Mouse (Mus musculus): ENCODE results near the gene Dio3.

DNA sequence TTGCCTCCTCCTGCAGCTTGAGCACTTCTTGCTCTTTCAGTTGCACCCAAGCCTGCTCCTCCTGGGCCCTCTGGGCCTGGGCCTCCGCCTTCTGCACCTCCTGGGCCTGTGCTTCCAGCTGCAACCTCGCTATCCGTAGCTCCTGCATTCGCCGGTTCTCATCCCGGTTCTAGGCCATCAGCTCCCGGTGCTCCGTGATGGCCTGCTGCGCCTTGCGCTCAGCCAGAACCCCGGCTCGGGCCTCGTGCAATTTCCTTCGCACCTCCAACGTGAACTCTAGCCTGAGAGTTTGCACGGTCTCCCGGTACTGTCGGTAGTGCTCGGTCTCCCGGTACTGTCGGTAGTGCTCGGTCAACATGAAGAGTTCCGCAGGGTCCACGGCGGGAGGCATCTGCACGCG, 40.8 kb downstream of the Dio3 start:
- no peak for TF ChIP-seq CTCF (IDR thresholded peaks at IDR 0.05; ENCODE audit: low read depth)
- TF ChIP-seq EP300 (IDR thresholded peaks at IDR 0.05; ENCODE audit: low read depth), result no peak

Measured in liver, embryonic 14.5 days (tissue).